Mouse (Mus musculus) bone marrow, adult 2 months (tissue): ENCODE measurements around the gene Zfp609.

ENCODE experiments used
- CTCF ChIP-seq: fragments of 200-500 bp; IDR thresholded peaks from 2 replicates; pipeline ENCODE4 v1.5.1; 2011; ENCODE audit warnings: low read length, control low read depth; ENCODE audit not compliant: control insufficient read depth, insufficient read depth
- POLR2A ChIP-seq: fragments of 200-500 bp; IDR thresholded peaks from 2 replicates; pipeline ENCODE4 v1.6.1; 2011; ENCODE audit warnings: low read depth, mild to moderate bottlenecking, control low read depth, low read length, borderline replicate concordance; ENCODE audit not compliant: control insufficient read depth

GRCm38 (mm10) chr9:65799770-65800169, 27.6 kb downstream of the Zfp609 start:
- TF ChIP-seq POLR2A (no peak), CTCF (no peak)
